Mouse (Mus musculus): ENCODE measurements at regions not wholly inside any gene's neighbourhood (a gene's known extent, or its start where the extent isn't known, plus 50 kb on each side); places are given as distances from the start of the nearest gene placed in this dataset.

DNA sequence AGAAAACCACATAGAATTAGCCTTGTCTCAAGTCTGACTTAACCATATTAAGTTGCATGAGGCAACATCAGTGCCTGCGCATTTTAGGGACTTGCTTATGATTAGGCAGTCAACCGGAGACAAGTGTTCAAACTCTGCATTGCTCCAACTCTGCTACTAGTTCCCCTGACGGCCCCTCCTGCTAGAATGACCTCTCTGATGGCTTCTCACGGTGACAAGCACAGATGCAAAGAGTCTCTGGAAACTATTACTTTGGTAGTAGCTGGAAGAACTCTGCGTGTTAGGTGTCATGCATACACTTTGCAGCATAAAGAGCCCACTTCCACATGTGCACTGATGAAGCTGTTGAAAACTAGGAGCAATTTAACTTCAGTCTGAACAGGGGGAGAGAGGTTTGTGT lies 927.8 kb upstream of the Adgrl2 start:
- TF ChIP-seq CTCF (IDR thresholded peaks at IDR 0.05) (no peak), EP300 (IDR thresholded peaks at IDR 0.05) (no peak)

Measured in lung, postnatal 0 days (tissue).